ENCODE assay signal across 32 mouse cellular contexts in the genomic region with DNA sequence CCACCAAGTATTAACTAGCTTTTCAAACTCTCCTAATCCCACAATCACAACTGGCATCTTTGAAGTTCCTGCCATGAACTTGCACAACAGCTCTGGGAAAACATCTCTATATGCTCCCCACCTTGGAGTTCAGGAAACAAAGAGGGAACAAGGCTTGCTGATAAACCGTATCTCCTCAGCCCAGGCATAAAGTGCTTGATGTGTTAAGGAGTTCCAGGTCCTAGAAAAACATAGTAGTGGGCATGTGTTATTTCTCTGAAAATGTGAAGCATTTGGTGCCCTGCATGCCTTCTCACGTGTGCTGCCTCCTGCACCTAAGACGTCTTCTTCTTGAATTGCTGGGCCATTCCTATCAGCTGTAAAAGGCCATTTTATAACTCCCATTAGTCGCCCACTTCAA. TPM values are rescaled to one million over a fixed set of nuclear protein-coding genes. Genes with fewer than 3 reads are reported as not detected.
DNase-seq lines count a peak whose midpoint lies in the region; ATAC-seq lines count a peak whose summit lies in the region.
"Had no signal": no experiment of that assay in that cellular context is flagged by ENCODE, and none has a peak within 500 bp of the region (broad histone marks: within the 10 kb centered on the region; RNA-seq: fewer than 3 reads in every experiment).

No protein-coding gene starts in this region.

- H3K4me1 ChIP-seq in liver, embryonic 13.5 days (replicated peaks) = peaks cover 14% of the 10 kb centered on the region
- H3K4me1 ChIP-seq: embryonic facial prominence, embryonic 12.5 days; heart, embryonic 15.5 days; limb, embryonic 12.5 days had no signal

- H3K9ac ChIP-seq in liver, embryonic 13.5 days = no peak overlapping the region
- H3K9ac ChIP-seq: embryonic facial prominence, embryonic 12.5 days; heart, embryonic 15.5 days; limb, embryonic 12.5 days had no signal

- no peaks in the 10 kb centered on the region for H3K9me3 ChIP-seq in liver, embryonic 13.5 days (replicated peaks)
- H3K9me3 ChIP-seq: embryonic facial prominence, embryonic 12.5 days; G1E; heart, embryonic 15.5 days; limb, embryonic 12.5 days had no signal

- peaks cover 47% of the 10 kb centered on the region for H3K36me3 ChIP-seq in liver, embryonic 13.5 days

- H3K4me2 ChIP-seq in liver, embryonic 13.5 days = no peak overlapping the region
- H3K4me2 ChIP-seq: embryonic facial prominence, embryonic 12.5 days; heart, embryonic 15.5 days; limb, embryonic 12.5 days; midbrain, embryonic 11.5 days had no signal

- H3K27me3 ChIP-seq in liver, embryonic 13.5 days = no peaks in the 10 kb centered on the region
- H3K27me3 ChIP-seq: embryonic facial prominence, embryonic 12.5 days; heart, embryonic 15.5 days; limb, embryonic 12.5 days had no signal

- H3K27ac ChIP-seq in liver, embryonic 13.5 days = no peak overlapping the region; the same call in 1 of the 2 replicates
- H3K27ac ChIP-seq: embryonic facial prominence, embryonic 12.5 days; heart, embryonic 15.5 days; left cerebral cortex, adult 2 months; limb, embryonic 12.5 days had no signal

- peak; percentile 80 for ATAC-seq in liver, embryonic 13.5 days (ENCODE audit: low read depth)
- ATAC-seq in megakaryocyte progenitor cell, adult 5-6 weeks (replicated peaks; ENCODE audit: poor library complexity) = peak; percentile 84
- ATAC-seq: forebrain, embryonic 14.5 days; hindbrain, embryonic 16.5 days; lung, postnatal 0 days; midbrain, embryonic 16.5 days had no signal

- H3K4me3 ChIP-seq in liver, embryonic 13.5 days (replicated peaks) = no peak overlapping the region
- H3K4me3 ChIP-seq: embryonic facial prominence, embryonic 12.5 days; heart, embryonic 15.5 days; left cerebral cortex, adult 2 months; limb, embryonic 12.5 days had no signal

- 28% methylated on average over 4 of the region's 4 CpGs for WGBS in liver, embryonic 13.5 days (ENCODE audit: insufficient replicate concordance)

- DNase-seq in heart, adult 11 months = peak; percentile 41
- DNase-seq in heart, adult 8-10 months (ENCODE audit: low spot score) = no peak
- DNase-seq in c-Kit-positive CD71-positive TER-119-positive erythroid progenitor cells, embryonic 14.5 days (ENCODE audit: low spot score) = peak; percentile 48
- DNase-seq in liver, embryonic 13.5 days = peak; percentile 42
- no peak for DNase-seq in kidney, postnatal 25 days
- no peak for DNase-seq in embryo, embryonic 9.5 days (ENCODE audit: extremely low spot score)
- DNase-seq in gastrocnemius, postnatal 4 days (ENCODE audit: low spot score in 2 of 2) = no peak
- DNase-seq: adrenal gland, postnatal 14 days; cerebellum, adult 18-20 months; cerebellum, postnatal 10 days; gastrocnemius, postnatal 14 days; kidney, adult 18-20 months; kidney, postnatal 4 days; lung, adult 18-20 months; lung, postnatal 4 days; right cerebral cortex, adult 18-20 months had no signal

RNA-seq across cellular contexts. Expression of gene Pigg, which starts 25.0 kb away (rescaled TPM):
- total RNA-seq in heart, adult 8-10 months (2022) = 10 to 100 TPM; 10.4 to 12.9 (median 12.2) TPM
- polyA plus RNA-seq in liver, embryonic 13.5 days (2015; fragmentation: Nextera tagmentation; extraction: Ambion mirVana) = 3.5 and 4.6 TPM in 2 replicates
- total RNA-seq in megakaryocyte progenitor cell, adult 5-6 weeks (2015) = 4.2 and 4.8 TPM in 2 replicates
- total RNA-seq in megakaryocyte progenitor cell, adult 5-6 weeks (2017) = 6.6 and 8.4 TPM in 2 replicates
- 1 to 10 TPM; 4.7 to 5.6 TPM for total RNA-seq in gastrocnemius, postnatal 4 days (2021)

RNA-seq across cellular contexts. Expression of gene Gm42517, which starts 30.3 kb away (rescaled TPM):
- 1 to 10 TPM; 2.6 to 4.8 (median 3.6) TPM for total RNA-seq in heart, adult 8-10 months (2022)
- 0.05 and 0.07 TPM in 2 replicates for polyA plus RNA-seq in liver, embryonic 13.5 days (2015; fragmentation: Nextera tagmentation; extraction: Ambion mirVana)
- total RNA-seq in megakaryocyte progenitor cell, adult 5-6 weeks (2015) = not detected in 2 replicates
- not detected in 2 replicates for total RNA-seq in megakaryocyte progenitor cell, adult 5-6 weeks (2017)
- under 1 TPM; 0.15 to 0.18 TPM for total RNA-seq in gastrocnemius, postnatal 4 days (2021)
- total RNA-seq: G1E; neutrophil, adult 5-6 weeks had no signal
- polyA plus RNA-seq: embryonic facial prominence, embryonic 12.5 days; G1E; heart, embryonic 15.5 days; intestine, embryonic 14.5 days; limb, embryonic 12.5 days; stomach, embryonic 14.5 days had no signal

RNA-seq across cellular contexts. Expression of gene Pde6b, which starts 50.8 kb away (rescaled TPM):
- total RNA-seq in heart, adult 8-10 months (2022) = not detected
- polyA plus RNA-seq in liver, embryonic 13.5 days (2015; fragmentation: Nextera tagmentation; extraction: Ambion mirVana) = 0.07 and 0.15 TPM in 2 replicates
- total RNA-seq in megakaryocyte progenitor cell, adult 5-6 weeks (2015) = not detected in 2 replicates
- not detected in 2 replicates for total RNA-seq in megakaryocyte progenitor cell, adult 5-6 weeks (2017)
- not detected for total RNA-seq in gastrocnemius, postnatal 4 days (2021)
- total RNA-seq: adrenal gland, postnatal 14 days; gastrocnemius, postnatal 14 days; heart, postnatal 25 days; neutrophil, adult 5-6 weeks had no signal
- polyA plus RNA-seq: forebrain, embryonic 14.5 days; G1E; hindbrain, embryonic 16.5 days; lung, postnatal 0 days; spleen, adult 2 months had no signal

Comparison
In these comparisons a context has a peak if more than half of its experiments do, and no peak if none do; other contexts are left out.
1. DNase-seq: peak in heart, adult 11 months (single experiment), c-Kit-positive CD71-positive TER-119-positive erythroid progenitor cells, embryonic 14.5 days (single experiment) and liver, embryonic 13.5 days (single experiment); none in heart, adult 8-10 months (single experiment), kidney, postnatal 25 days (0 of 2), embryo, embryonic 9.5 days (single experiment) and gastrocnemius, postnatal 4 days (0 of 2).